Mouse (Mus musculus) adrenal gland, adult 18-20 months (tissue): Measurements from ENCODE around the gene Sertad2. TPM values are rescaled to one million over a fixed set of nuclear protein-coding genes. Genes with fewer than 3 reads are reported as not detected.

Experiments used
- DNase-seq, 2 experiments: peaks; one replicate each; pipeline ENCODE4 v3.0.0; 2021 to 2022; ENCODE audit warnings: low spot score in 2 of 2
- total RNA-seq, 2 experiments: library from RNA; stranded (reverse); gene quantifications; 1 replicate in 1 of 2; 2 replicates in 1 of 2; pipeline ENCODE4 v1.2.3; 2021

Gene Sertad2
- total RNA-seq, 2 experiments from 2014 or later, result 9.4 to 10.8 TPM

- DNase-seq, result no peak
Measured at GRCm38 (mm10) chr11:20544376-20544775, 1.3 kb downstream of the Sertad2 start.

GRCm38 (mm10) chr11:20544801-20545515, 1.9 kb downstream of the Sertad2 start:
- no peak for DNase-seq

GRCm38 (mm10) chr11:20549481-20549880, 6.4 kb downstream of the Sertad2 start:
- no peak for DNase-seq

- DNase-seq, result no peak
Measured at GRCm38 (mm10) chr11:20550196-20550595, 7.1 kb downstream of the Sertad2 start.

GRCm38 (mm10) chr11:20552059-20552458, 9.0 kb downstream of the Sertad2 start:
- DNase-seq, result no peak

- DNase-seq, result no peak
Measured at GRCm38 (mm10) chr11:20552758-20553673, 10.0 kb downstream of the Sertad2 start.

GRCm38 (mm10) chr11:20555651-20556050, 12.6 kb downstream of the Sertad2 start:
- DNase-seq, result no peak

- DNase-seq, result no peak
Measured at GRCm38 (mm10) chr11:20556163-20556911, 13.3 kb downstream of the Sertad2 start.

GRCm38 (mm10) chr11:20559236-20559950, 16.3 kb downstream of the Sertad2 start:
- no peak for DNase-seq

GRCm38 (mm10) chr11:20559951-20560642, 17.0 kb downstream of the Sertad2 start:
- no peak for DNase-seq

- DNase-seq, result peak; percentile 29 to 39
Measured at GRCm38 (mm10) chr11:20561323-20562002, 18.4 kb downstream of the Sertad2 start.

GRCm38 (mm10) chr11:20565057-20565456, 22.0 kb downstream of the Sertad2 start:
- DNase-seq, result no peak

GRCm38 (mm10) chr11:20571702-20572413, 28.8 kb downstream of the Sertad2 start:
- peak; percentile 20 to 24 for DNase-seq

GRCm38 (mm10) chr11:20576046-20576635, 33.1 kb downstream of the Sertad2 start:
- DNase-seq, result no peak

- no peak for DNase-seq
Measured at GRCm38 (mm10) chr11:20582758-20583157, 39.7 kb downstream of the Sertad2 start.

- DNase-seq, result no peak
Measured at GRCm38 (mm10) chr11:20585297-20585696, 42.2 kb downstream of the Sertad2 start.

- DNase-seq, result no peak
Measured at GRCm38 (mm10) chr11:20586180-20586579, 43.1 kb downstream of the Sertad2 start.

- no peak for DNase-seq
Measured at GRCm38 (mm10) chr11:20589393-20589792, 46.3 kb downstream of the Sertad2 start.
